Mouse (Mus musculus): ENCODE measurements around the gene Slc2a1.

DNA sequence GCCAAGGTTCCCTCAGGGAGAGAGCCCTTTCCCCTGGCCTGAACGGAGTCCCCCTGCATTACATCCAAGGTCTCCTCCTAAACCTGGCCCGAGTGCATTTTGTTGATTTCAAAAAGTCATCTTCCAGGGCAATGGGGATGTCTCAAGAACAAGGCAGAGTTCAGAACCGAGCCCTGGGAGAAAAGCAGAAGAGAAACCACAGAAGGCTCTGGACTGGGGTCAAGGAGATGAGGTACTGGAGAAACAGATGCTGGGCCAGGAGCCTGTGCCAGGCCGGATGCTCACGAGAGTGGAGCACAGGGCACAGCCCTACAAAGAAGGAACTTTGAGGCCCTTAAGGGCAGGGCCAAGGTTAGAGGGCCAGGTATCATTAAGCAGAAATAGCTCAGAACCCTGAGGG is 69.2 kb downstream of the Slc2a1 start:
- TF ChIP-seq MYOD1 (IDR thresholded peaks at IDR 0.05; ENCODE audit: control insufficient read depth, insufficient read length, low read depth) = no peak
- no peak for TF ChIP-seq CTCF (IDR thresholded peaks at IDR 0.05; ENCODE audit: control insufficient read depth, insufficient read depth, insufficient read length)
- TF ChIP-seq MAX (IDR thresholded peaks at IDR 0.05) = no peak
- no peak for TF ChIP-seq CEBPB (IDR thresholded peaks at IDR 0.05; ENCODE audit: low read depth)
- no peak for TF ChIP-seq USF1 (IDR thresholded peaks at IDR 0.05; ENCODE audit: low read depth)
- TF ChIP-seq MYOG (IDR thresholded peaks at IDR 0.05; ENCODE audit: control insufficient read depth, extremely low read depth, insufficient read length) = no peak

All from C2C12 (cell line).